Mouse (Mus musculus): ENCODE data around the gene Mrps6. TPM values are rescaled to one million over a fixed set of nuclear protein-coding genes. Genes with fewer than 3 reads are reported as not detected.
A peak's percentile ranks its signal among the peaks of the same experiment; 100 is the strongest.

The Mrps6 gene
- polyA plus RNA-seq, 1 experiment, result 13.9 TPM

GRCm38 (mm10) chr16:92060213-92060612, 2.1 kb downstream of the Mrps6 start:
- Histone ChIP-seq H3K4me3 (replicated peaks) (peak overlapping the region; percentile 10), H3K9me3 (no peaks in the 10 kb centered on the region), H3K4me1 (peaks cover 39% of the 10 kb centered on the region), H3K36me3 (replicated peaks; ENCODE audit: low read length) (peaks cover 51% of the 10 kb centered on the region), H3K27me3 (replicated peaks) (no peaks in the 10 kb centered on the region)
- TF ChIP-seq GATA1 (IDR thresholded peaks at IDR 0.05; ENCODE audit: borderline replicate concordance, low read length) (no peak), FLI1 (IDR thresholded peaks at IDR 0.05; ENCODE audit: low read length) (no peak)

- H3K4me3 ChIP-seq (replicated peaks), result no peak overlapping the region
- TF ChIP-seq GATA1 (IDR thresholded peaks at IDR 0.05; ENCODE audit: borderline replicate concordance, low read length) (no peak), FLI1 (IDR thresholded peaks at IDR 0.05; ENCODE audit: low read length) (no peak)
- H3K9me3 ChIP-seq, result no peaks in the 10 kb centered on the region
- peaks cover 65% of the 10 kb centered on the region for H3K36me3 ChIP-seq (replicated peaks; ENCODE audit: low read length)
- H3K4me1 ChIP-seq, result peaks cover 36% of the 10 kb centered on the region
- H3K27me3 ChIP-seq (replicated peaks), result no peaks in the 10 kb centered on the region
These were observed 3.5 kb downstream of the Mrps6 start for GRCm38 (mm10) chr16:92061586-92061985.

- Histone ChIP-seq H3K27me3 (replicated peaks) (no peaks in the 10 kb centered on the region), H3K36me3 (replicated peaks; ENCODE audit: low read length) (peaks cover 76% of the 10 kb centered on the region), H3K9me3 (no peaks in the 10 kb centered on the region), H3K4me3 (replicated peaks) (no peak overlapping the region), H3K4me1 (peaks cover 25% of the 10 kb centered on the region)
- TF ChIP-seq FLI1 (IDR thresholded peaks at IDR 0.05; ENCODE audit: low read length), result no peak
- no peak for TF ChIP-seq GATA1 (IDR thresholded peaks at IDR 0.05; ENCODE audit: borderline replicate concordance, low read length)
These were observed 4.8 kb downstream of the Mrps6 start for GRCm38 (mm10) chr16:92062832-92063231.

GRCm38 (mm10) chr16:92064801-92065200, 6.7 kb downstream of the Mrps6 start:
- peaks cover 95% of the 10 kb centered on the region for H3K36me3 ChIP-seq (replicated peaks; ENCODE audit: low read length)
- H3K27me3 ChIP-seq (replicated peaks), result no peaks in the 10 kb centered on the region
- H3K9me3 ChIP-seq, result no peaks in the 10 kb centered on the region
- no peak overlapping the region for H3K4me3 ChIP-seq (replicated peaks)
- H3K4me1 ChIP-seq, result peaks cover 15% of the 10 kb centered on the region
- TF ChIP-seq GATA1 (IDR thresholded peaks at IDR 0.05; ENCODE audit: borderline replicate concordance, low read length) (no peak), FLI1 (IDR thresholded peaks at IDR 0.05; ENCODE audit: low read length) (no peak)

GRCm38 (mm10) chr16:92070338-92070737, 12.3 kb downstream of the Mrps6 start:
- H3K36me3 ChIP-seq (replicated peaks; ENCODE audit: low read length), result peaks cover 74% of the 10 kb centered on the region

GRCm38 (mm10) chr16:92076797-92077196, 18.7 kb downstream of the Mrps6 start:
- Histone ChIP-seq H3K4me1 (0 out of 2 replicates have a peak, but pooled peaks cover 4% of the 10 kb centered on the region), H3K27me3 (replicated peaks) (no peaks in the 10 kb centered on the region), H3K36me3 (replicated peaks; ENCODE audit: low read length) (peaks cover 47% of the 10 kb centered on the region), H3K9me3 (no peaks in the 10 kb centered on the region), H3K4me3 (replicated peaks) (no peak overlapping the region)
- TF ChIP-seq GATA1 (IDR thresholded peaks at IDR 0.05; ENCODE audit: borderline replicate concordance, low read length) (no peak), FLI1 (IDR thresholded peaks at IDR 0.05; ENCODE audit: low read length) (no peak)

More at GRCm38 (mm10) chr16:92070338-92070737, 12.3 kb downstream of the Mrps6 start:
- Histone ChIP-seq H3K27me3 (replicated peaks) (no peaks in the 10 kb centered on the region), H3K4me3 (replicated peaks) (no peak overlapping the region), H3K4me1 (peaks cover 4% of the 10 kb centered on the region; the same call in 1 of the 2 replicates), H3K9me3 (no peaks in the 10 kb centered on the region)
- TF ChIP-seq GATA1 (IDR thresholded peaks at IDR 0.05; ENCODE audit: borderline replicate concordance, low read length), result no peak
- no peak for TF ChIP-seq FLI1 (IDR thresholded peaks at IDR 0.05; ENCODE audit: low read length)

GRCm38 (mm10) chr16:92083771-92084453, 25.8 kb downstream of the Mrps6 start:
- Histone ChIP-seq H3K4me1 (peaks cover under 1% of the 10 kb centered on the region; the same call in 1 of the 2 replicates), H3K4me3 (replicated peaks) (no peak overlapping the region), H3K9me3 (no peaks in the 10 kb centered on the region), H3K36me3 (replicated peaks; ENCODE audit: low read length) (peaks cover 23% of the 10 kb centered on the region), H3K27me3 (replicated peaks) (no peaks in the 10 kb centered on the region)
- no peak for TF ChIP-seq FLI1 (IDR thresholded peaks at IDR 0.05; ENCODE audit: low read length)
- TF ChIP-seq GATA1 (IDR thresholded peaks at IDR 0.05; ENCODE audit: borderline replicate concordance, low read length), result no peak

GRCm38 (mm10) chr16:92089225-92089624, 31.2 kb downstream of the Mrps6 start:
- no peaks in the 10 kb centered on the region for H3K27me3 ChIP-seq (replicated peaks)
- TF ChIP-seq FLI1 (IDR thresholded peaks at IDR 0.05; ENCODE audit: low read length), result no peak
- TF ChIP-seq GATA1 (IDR thresholded peaks at IDR 0.05; ENCODE audit: borderline replicate concordance, low read length), result no peak

GRCm38 (mm10) chr16:92091876-92092275, 33.8 kb downstream of the Mrps6 start:
- Histone ChIP-seq H3K4me3 (replicated peaks) (peak overlapping the region; percentile 51), H3K27me3 (replicated peaks) (no peaks in the 10 kb centered on the region), H3K9me3 (no peaks in the 10 kb centered on the region), H3K4me1 (peaks cover 7% of the 10 kb centered on the region), H3K36me3 (replicated peaks; ENCODE audit: low read length) (peaks cover 8% of the 10 kb centered on the region)
- no peak for TF ChIP-seq GATA1 (IDR thresholded peaks at IDR 0.05; ENCODE audit: borderline replicate concordance, low read length)
- no peak for TF ChIP-seq FLI1 (IDR thresholded peaks at IDR 0.05; ENCODE audit: low read length)

More at GRCm38 (mm10) chr16:92089225-92089624, 31.2 kb downstream of the Mrps6 start:
- Histone ChIP-seq H3K36me3 (replicated peaks; ENCODE audit: low read length) (peaks cover under 1% of the 10 kb centered on the region), H3K4me3 (replicated peaks) (no peak overlapping the region), H3K9me3 (no peaks in the 10 kb centered on the region), H3K4me1 (peaks cover 7% of the 10 kb centered on the region)

GRCm38 (mm10) chr16:92098351-92099051, 40.4 kb downstream of the Mrps6 start:
- TF ChIP-seq GATA1 (IDR thresholded peaks at IDR 0.05; ENCODE audit: borderline replicate concordance, low read length), result no peak
- TF ChIP-seq FLI1 (IDR thresholded peaks at IDR 0.05; ENCODE audit: low read length), result no peak
- no peaks in the 10 kb centered on the region for H3K27me3 ChIP-seq (replicated peaks)
- peaks cover 42% of the 10 kb centered on the region for H3K36me3 ChIP-seq (replicated peaks; ENCODE audit: low read length)
- no peak overlapping the region for H3K4me3 ChIP-seq (replicated peaks)
- no peaks in the 10 kb centered on the region for H3K4me1 ChIP-seq
- H3K9me3 ChIP-seq, result no peaks in the 10 kb centered on the region
